Mouse (Mus musculus) heart, adult 10 weeks (tissue): Measurements from ENCODE around the gene Cyp4f17. TPM values are rescaled to one million over a fixed set of nuclear protein-coding genes. Genes with fewer than 3 reads are reported as not detected.

ENCODE experiments used
- polyA plus RNA-seq: library from polyadenylated mRNA; stranded (reverse); fragments of 350-450 nt; fragmentation: Illumina TruSeq; extraction: RNeasy Lipid Tissue Mini Kit (QIAGEN cat#74804); gene quantifications from one replicate; pipeline ENCODE4 v1.2.3, GENCODE M21; 2014; ENCODE audit warnings: low read depth, low replicate concordance

The Cyp4f17 gene
- 4.5 TPM for polyA plus RNA-seq

GRCm38 (mm10) chr17:32505851-32506728, at the start of gene Cyp4f17:
Gene Cyp4f17 (plus strand): TSS chr17:32506050.

GRCm38 (mm10) chr17:32536051-32536866, 30.4 kb downstream of the Cyp4f17 start, which contains the start of gene Cyp4f16:
Gene Cyp4f16 (plus strand): TSS chr17:32536558.

Other genes with a start within 250 kb of the Cyp4f17 start
- gene Brd4, start 221.3 kb upstream of the Cyp4f17 start, polyA plus RNA-seq: 37.7 TPM
- 65.8 TPM for gene Akap8, start 184.8 kb upstream of the Cyp4f17 start, polyA plus RNA-seq
- 81.5 TPM for gene Akap8l, start 155.4 kb upstream of the Cyp4f17 start, polyA plus RNA-seq
- gene Wiz, start 116.6 kb upstream of the Cyp4f17 start, polyA plus RNA-seq: 13.5 TPM
- 0.92 TPM for gene Rasal3, start 102.5 kb upstream of the Cyp4f17 start, polyA plus RNA-seq
- not detected for gene Pglyrp2, start 81.9 kb upstream of the Cyp4f17 start, polyA plus RNA-seq
- not detected for gene Cyp4f39, start 53.3 kb upstream of the Cyp4f17 start, polyA plus RNA-seq
- gene Cyp4f16, start 30.5 kb downstream of the Cyp4f17 start, polyA plus RNA-seq: 9.8 TPM
- not detected for gene Cyp4f37, start 115.3 kb downstream of the Cyp4f17 start, polyA plus RNA-seq
- not detected for gene Cyp4f40, start 152.8 kb downstream of the Cyp4f17 start, polyA plus RNA-seq
- not detected for gene Cyp4f15, start 179.6 kb downstream of the Cyp4f17 start, polyA plus RNA-seq